Mouse (Mus musculus): Measurements from ENCODE around the gene Dph5. TPM values are rescaled to one million over a fixed set of nuclear protein-coding genes. Genes with fewer than 3 reads are reported as not detected.
"Not testable (repeated sequence)": the region's sequence is repeated elsewhere in the genome, so short reads cannot be mapped to it uniquely, and the experiment has no call there.

Dph5 gene
- polyA plus RNA-seq, 1 experiment from 2014 or later: 23.5 TPM

GRCm38 (mm10) chr3:115858822-115859221, 28.8 kb upstream of the Dph5 start:
- DNase-seq: no peak
- peaks cover 7% of the 10 kb centered on the region for H3K4me1 ChIP-seq (replicated peaks)
- no peak overlapping the region for H3K9ac ChIP-seq
- no peak overlapping the region for H3K4me3 ChIP-seq (replicated peaks)
- H3K27me3 ChIP-seq: no peaks in the 10 kb centered on the region
- no peak overlapping the region for H3K27ac ChIP-seq
- H3K4me2 ChIP-seq: no peak overlapping the region
- no peak for ATAC-seq (ENCODE audit: low read depth)
- H3K9me3 ChIP-seq (replicated peaks): no peaks in the 10 kb centered on the region
- WGBS (ENCODE audit: insufficient replicate concordance): 82% methylated on average over 3 of the region's 3 CpGs
- H3K36me3 ChIP-seq: no peaks in the 10 kb centered on the region

GRCm38 (mm10) chr3:115860780-115861179, 26.9 kb upstream of the Dph5 start:
- not testable (repeated sequence) for H3K9ac ChIP-seq; DNase-seq; H3K4me2 ChIP-seq; H3K36me3 ChIP-seq; H3K4me1 ChIP-seq (replicated peaks); H3K27me3 ChIP-seq; ATAC-seq (ENCODE audit: low read depth); H3K27ac ChIP-seq; H3K4me3 ChIP-seq (replicated peaks); H3K9me3 ChIP-seq (replicated peaks)
- 55% methylated on average over 1 of the region's 1 CpGs for WGBS (ENCODE audit: insufficient replicate concordance)

DNA sequence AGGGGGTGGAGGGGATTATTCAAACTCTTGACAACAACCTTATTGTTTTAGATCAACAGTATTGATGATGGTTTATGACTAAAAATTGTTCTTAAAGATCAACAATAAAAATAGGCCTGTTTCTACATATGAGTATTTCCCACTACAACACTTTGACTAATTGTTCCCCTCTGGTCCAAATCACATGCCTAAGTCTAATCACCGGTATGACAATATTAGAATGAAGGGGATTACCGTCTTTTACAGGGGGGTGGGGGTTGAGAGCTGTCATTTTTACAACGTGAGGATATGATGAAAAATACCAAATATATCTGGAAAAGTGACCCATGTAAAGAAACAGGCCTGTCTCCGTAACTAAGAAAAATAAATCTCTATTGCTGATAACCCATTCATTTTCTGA, 24.1 kb upstream of the Dph5 start:
- Histone ChIP-seq H3K4me2 (no peak overlapping the region), H3K9ac (no peak overlapping the region), H3K27ac (no peak overlapping the region), H3K4me3 (replicated peaks) (no peak overlapping the region), H3K36me3 (no peaks in the 10 kb centered on the region), H3K4me1 (replicated peaks) (peaks cover 16% of the 10 kb centered on the region), H3K9me3 (replicated peaks) (no peaks in the 10 kb centered on the region), H3K27me3 (no peaks in the 10 kb centered on the region)
- DNase-seq (no peak), ATAC-seq (ENCODE audit: low read depth) (no peak)
- 67% methylated on average over 4 of the region's 4 CpGs for WGBS (ENCODE audit: insufficient replicate concordance)

- Histone ChIP-seq H3K4me1 (replicated peaks) (peaks cover 20% of the 10 kb centered on the region), H3K36me3 (no peaks in the 10 kb centered on the region), H3K27me3 (no peaks in the 10 kb centered on the region), H3K27ac (no peak overlapping the region), H3K4me3 (replicated peaks) (no peak overlapping the region), H3K9ac (no peak overlapping the region), H3K4me2 (no peak overlapping the region), H3K9me3 (replicated peaks) (no peaks in the 10 kb centered on the region)
- 75% methylated on average over 4 of the region's 4 CpGs for WGBS (ENCODE audit: insufficient replicate concordance)
- ATAC-seq (ENCODE audit: low read depth): no peak
- DNase-seq: no peak
Measured at GRCm38 (mm10) chr3:115867150-115867549, 20.5 kb upstream of the Dph5 start.

GRCm38 (mm10) chr3:115867901-115868300, 19.7 kb upstream of the Dph5 start:
- Histone ChIP-seq H3K27ac (no peak overlapping the region), H3K36me3 (no peaks in the 10 kb centered on the region), H3K9ac (no peak overlapping the region), H3K4me3 (replicated peaks) (no peak overlapping the region), H3K27me3 (no peaks in the 10 kb centered on the region), H3K4me1 (replicated peaks) (peaks cover 16% of the 10 kb centered on the region), H3K9me3 (replicated peaks) (no peaks in the 10 kb centered on the region), H3K4me2 (no peak overlapping the region)
- DNase-seq (no peak), ATAC-seq (ENCODE audit: low read depth) (no peak)
- 36% methylated on average over 1 of the region's 1 CpGs for WGBS (ENCODE audit: insufficient replicate concordance)

GRCm38 (mm10) chr3:115869360-115869759, 18.3 kb upstream of the Dph5 start:
- H3K4me2 ChIP-seq: no peak overlapping the region
- 4% methylated on average over 2 of the region's 2 CpGs for WGBS (ENCODE audit: insufficient replicate concordance)
- H3K9me3 ChIP-seq (replicated peaks): no peaks in the 10 kb centered on the region
- DNase-seq (peak; percentile 14), ATAC-seq (ENCODE audit: low read depth) (peak; percentile 92)
- no peaks in the 10 kb centered on the region for H3K36me3 ChIP-seq
- H3K4me1 ChIP-seq (replicated peaks): peaks cover 13% of the 10 kb centered on the region
- H3K27me3 ChIP-seq: no peaks in the 10 kb centered on the region
- no peak overlapping the region for H3K4me3 ChIP-seq (replicated peaks)
- no peak overlapping the region for H3K9ac ChIP-seq
- no peak overlapping the region for H3K27ac ChIP-seq

GRCm38 (mm10) chr3:115875551-115875950, 12.1 kb upstream of the Dph5 start:
- no peaks in the 10 kb centered on the region for H3K9me3 ChIP-seq (replicated peaks)
- H3K4me2 ChIP-seq: no peak overlapping the region
- H3K27ac ChIP-seq: no peak overlapping the region
- H3K27me3 ChIP-seq: no peaks in the 10 kb centered on the region
- H3K4me1 ChIP-seq (replicated peaks): no peaks in the 10 kb centered on the region
- WGBS (ENCODE audit: insufficient replicate concordance): 65% methylated on average over 6 of the region's 6 CpGs
- no peak overlapping the region for H3K4me3 ChIP-seq (replicated peaks)
- H3K36me3 ChIP-seq: no peaks in the 10 kb centered on the region
- no peak for ATAC-seq (ENCODE audit: low read depth)
- DNase-seq: no peak
- H3K9ac ChIP-seq: no peak overlapping the region

DNA sequence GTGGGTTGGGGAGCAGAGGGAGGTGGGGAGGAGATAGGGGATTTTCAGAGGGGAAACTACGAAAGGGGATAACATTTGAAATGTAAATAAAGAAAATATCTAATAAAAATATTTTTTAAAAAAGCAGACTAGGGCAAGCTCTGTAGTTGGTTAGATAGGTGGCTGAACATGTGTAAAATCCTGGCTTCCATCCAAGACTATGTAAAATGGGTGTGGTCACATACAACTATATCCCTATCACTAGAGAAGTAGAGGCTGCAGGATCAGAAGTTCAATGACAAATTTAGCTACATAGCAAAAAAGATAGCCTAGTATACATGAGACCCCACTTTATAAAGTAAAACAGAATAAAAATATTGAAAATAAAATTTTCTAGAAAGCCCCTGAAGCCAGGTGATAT, 10.5 kb upstream of the Dph5 start:
- H3K4me3 ChIP-seq (replicated peaks): no peak overlapping the region
- ATAC-seq (ENCODE audit: low read depth): no peak
- WGBS (ENCODE audit: insufficient replicate concordance): 89% methylated on average over 1 of the region's 1 CpGs

GRCm38 (mm10) chr3:115884086-115884485, 3.6 kb upstream of the Dph5 start:
- Histone ChIP-seq H3K4me3 (replicated peaks) (no peak overlapping the region), H3K4me1 (replicated peaks) (peaks cover 9% of the 10 kb centered on the region), H3K27me3 (no peaks in the 10 kb centered on the region), H3K4me2 (no peak overlapping the region), H3K9me3 (replicated peaks) (no peaks in the 10 kb centered on the region), H3K27ac (no peak overlapping the region), H3K36me3 (no peaks in the 10 kb centered on the region), H3K9ac (no peak overlapping the region)
- DNase-seq (no peak), ATAC-seq (ENCODE audit: low read depth) (no peak)
- WGBS (ENCODE audit: insufficient replicate concordance): 85% methylated on average over 1 of the region's 1 CpGs

More for the DNA sequence above, 10.5 kb upstream of the Dph5 start:
- Histone ChIP-seq H3K9me3 (replicated peaks) (no peaks in the 10 kb centered on the region), H3K4me2 (no peak overlapping the region), H3K9ac (no peak overlapping the region), H3K27me3 (no peaks in the 10 kb centered on the region), H3K36me3 (no peaks in the 10 kb centered on the region), H3K4me1 (replicated peaks) (no peaks in the 10 kb centered on the region), H3K27ac (no peak overlapping the region)
- no peak for DNase-seq

DNA sequence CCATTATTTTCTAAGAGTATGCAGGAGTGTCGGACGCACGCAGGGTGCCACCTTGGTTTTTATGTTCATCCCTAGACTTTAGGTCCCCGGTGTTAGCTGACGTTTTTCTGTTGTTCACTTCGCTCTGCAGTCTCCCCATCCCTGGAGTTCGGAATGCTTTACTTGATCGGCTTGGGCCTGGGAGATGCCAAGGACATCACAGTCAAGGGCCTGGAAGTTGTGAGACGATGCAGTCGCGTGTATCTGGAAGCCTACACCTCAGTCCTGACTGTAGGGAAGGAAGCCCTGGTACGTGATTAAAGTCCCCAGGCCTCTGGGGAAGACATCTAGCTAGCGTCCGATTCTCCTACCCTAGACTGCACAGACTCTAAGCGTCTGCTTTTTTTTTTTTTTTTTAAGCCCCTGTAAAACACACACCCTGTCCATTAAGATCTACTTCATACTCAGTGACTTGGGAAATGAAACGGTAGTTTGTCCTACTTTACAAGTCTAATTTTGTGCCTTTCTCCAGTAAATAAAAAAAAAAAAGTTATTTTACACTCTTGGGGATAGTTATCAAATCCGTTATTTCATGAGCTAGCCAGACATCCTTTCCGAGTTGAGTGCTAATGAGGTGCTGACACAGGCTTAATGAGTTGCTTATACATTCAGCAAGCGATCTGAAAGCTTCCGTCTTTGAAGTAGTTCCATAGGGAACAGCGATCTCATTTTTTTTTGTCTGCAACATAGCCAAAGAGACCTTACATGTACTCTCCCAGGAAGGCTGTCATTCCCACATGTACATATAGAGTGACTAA, 871 bp downstream of the Dph5 start:
- Histone ChIP-seq H3K27me3 (no peaks in the 10 kb centered on the region), H3K9ac (peak overlapping the region; percentile 82), H3K9me3 (replicated peaks) (no peaks in the 10 kb centered on the region), H3K27ac (peak overlapping the region; percentile 70), H3K4me3 (replicated peaks) (peak overlapping the region; percentile 81), H3K4me1 (replicated peaks) (peaks cover 15% of the 10 kb centered on the region), H3K4me2 (peak overlapping the region; percentile 74), H3K36me3 (peaks cover 5% of the 10 kb centered on the region; the same call in 1 of the 2 replicates)
- WGBS (ENCODE audit: insufficient replicate concordance): 3% methylated on average over 21 of the region's 21 CpGs
- no peak for DNase-seq
- peak; percentile 55 for ATAC-seq (ENCODE audit: low read depth)

DNA sequence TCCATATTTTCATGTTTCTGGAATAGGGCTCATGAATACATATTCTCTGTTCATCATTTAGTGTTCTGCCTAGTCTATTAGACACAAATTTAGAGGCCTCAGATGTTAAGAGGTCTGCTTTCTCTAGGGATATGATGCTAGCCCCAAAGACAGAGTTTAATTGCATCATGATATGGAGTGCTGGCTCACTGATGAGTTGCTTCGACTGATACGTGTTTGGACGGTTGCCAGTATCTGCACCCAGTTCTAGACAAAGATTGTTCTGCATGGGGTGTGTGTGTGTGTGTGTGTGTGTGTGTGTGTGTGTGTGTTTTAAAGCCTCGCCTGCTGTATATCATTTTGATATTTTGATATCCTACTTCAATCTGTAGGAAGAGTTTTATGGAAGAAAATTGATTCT, 4.7 kb downstream of the Dph5 start:
- Histone ChIP-seq H3K27ac (no peak overlapping the region), H3K36me3 (peaks cover 19% of the 10 kb centered on the region), H3K4me3 (replicated peaks) (no peak overlapping the region), H3K9me3 (replicated peaks) (no peaks in the 10 kb centered on the region), H3K27me3 (no peaks in the 10 kb centered on the region), H3K9ac (no peak overlapping the region), H3K4me1 (replicated peaks) (peaks cover 7% of the 10 kb centered on the region; the same call in 1 of the 2 replicates), H3K4me2 (no peak overlapping the region)
- 73% methylated on average over 4 of the region's 4 CpGs for WGBS (ENCODE audit: insufficient replicate concordance)
- no peak for DNase-seq
- ATAC-seq (ENCODE audit: low read depth): no peak

- H3K36me3 ChIP-seq: peaks cover 19% of the 10 kb centered on the region
- no peak for DNase-seq
- WGBS (ENCODE audit: insufficient replicate concordance): 86% methylated on average over 2 of the region's 2 CpGs
Measured at GRCm38 (mm10) chr3:115893166-115893565, 5.5 kb downstream of the Dph5 start.

More at GRCm38 (mm10) chr3:115893166-115893565, 5.5 kb downstream of the Dph5 start:
- Histone ChIP-seq H3K4me3 (replicated peaks) (no peak overlapping the region), H3K4me1 (replicated peaks) (0 out of 2 replicates have a peak, but pooled peaks cover 7% of the 10 kb centered on the region), H3K27ac (no peak overlapping the region), H3K9ac (no peak overlapping the region), H3K27me3 (no peaks in the 10 kb centered on the region), H3K9me3 (replicated peaks) (no peaks in the 10 kb centered on the region), H3K4me2 (no peak overlapping the region)
- no peak for ATAC-seq (ENCODE audit: low read depth)
